Mouse (Mus musculus): Measurements from ENCODE around the gene Pald1.
A peak's percentile ranks its signal among the peaks of the same experiment; 100 is the strongest.

Gene Pald1

DNA sequence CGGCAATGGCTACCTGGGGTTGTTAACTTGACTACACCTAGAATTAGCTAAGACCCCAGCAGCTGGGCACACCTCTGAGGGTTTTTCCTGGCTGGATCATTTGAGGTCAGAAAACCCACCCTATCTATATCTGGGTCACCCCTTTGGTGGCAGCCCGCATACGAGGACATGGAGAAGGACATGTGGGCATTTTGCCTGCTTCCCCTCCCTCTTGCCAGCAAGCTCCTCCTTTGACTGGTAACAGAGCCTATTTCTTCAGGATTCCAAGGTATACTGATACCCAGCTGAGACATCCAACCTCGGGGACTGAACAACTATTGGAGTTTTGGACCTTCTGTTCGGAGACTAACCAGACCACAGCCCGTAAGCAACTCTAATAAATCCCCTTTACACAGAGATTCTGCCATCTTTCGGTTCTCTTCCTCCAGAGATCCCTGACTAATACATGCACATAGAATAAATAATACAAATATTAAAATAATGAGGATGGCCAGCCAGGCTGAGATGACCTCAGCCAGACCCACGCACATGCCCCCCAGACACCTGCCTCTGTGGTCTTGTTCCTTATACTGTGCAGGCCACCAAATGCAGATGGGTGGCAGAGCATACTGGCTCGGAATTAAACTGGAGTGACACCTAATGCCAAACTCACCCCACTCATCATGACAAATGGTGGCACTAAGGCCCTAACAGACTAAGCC, 11.3 kb downstream of the Pald1 start:
- no peak for DNase-seq (ENCODE audit: low read depth in 2 of 2, low spot score in 2 of 2)

- DNase-seq (ENCODE audit: low read depth in 2 of 2, low spot score in 2 of 2): no peak
Measured at GRCm38 (mm10) chr10:61370273-61370979, 12.9 kb downstream of the Pald1 start.

GRCm38 (mm10) chr10:61369755-61370154, 13.6 kb downstream of the Pald1 start:
- DNase-seq (ENCODE audit: low read depth in 2 of 2, low spot score in 2 of 2): no peak

GRCm38 (mm10) chr10:61365902-61366301, 17.4 kb downstream of the Pald1 start:
- no peak for DNase-seq (ENCODE audit: low read depth in 2 of 2, low spot score in 2 of 2)

DNA sequence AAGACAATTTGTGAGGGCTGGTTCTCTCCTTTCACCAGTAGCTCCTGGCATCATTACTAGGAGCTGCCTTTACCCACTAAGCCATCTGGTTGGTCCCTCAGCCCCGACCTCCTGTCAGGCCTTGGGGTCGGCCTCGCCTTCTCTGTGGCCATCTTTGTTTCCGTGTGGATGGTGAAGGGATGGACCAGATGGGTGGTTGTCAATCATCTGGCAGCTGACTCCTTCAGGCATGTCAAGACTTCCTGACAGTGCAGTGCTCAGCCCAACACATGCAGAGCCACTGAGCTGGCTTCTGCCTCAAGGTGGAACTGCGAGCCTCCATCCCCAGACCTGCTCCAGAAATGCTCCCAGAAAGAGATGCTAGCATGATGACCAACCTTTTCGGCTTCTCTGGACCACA, 18.9 kb downstream of the Pald1 start:
- DNase-seq (ENCODE audit: low read depth in 2 of 2, low spot score in 2 of 2): no peak

DNA sequence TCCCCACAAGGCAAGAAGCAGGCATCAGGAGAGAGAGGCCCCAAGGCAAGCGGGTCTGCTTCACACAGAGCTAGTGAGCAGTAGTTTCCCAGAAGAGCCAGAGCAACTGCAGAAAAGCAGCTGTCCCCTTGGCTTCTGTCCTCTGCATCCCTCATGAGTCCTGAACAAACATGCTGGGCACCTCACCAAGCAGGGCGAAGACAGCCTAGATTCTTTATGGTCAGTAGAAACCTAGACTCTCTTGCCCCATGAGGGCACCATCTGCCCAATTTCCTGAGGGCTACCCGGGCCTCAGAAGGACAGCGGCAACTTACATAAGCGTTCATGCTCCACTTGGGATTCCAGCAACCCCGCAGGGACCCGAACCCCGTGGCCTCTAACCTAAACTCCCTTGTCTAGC, 20.3 kb downstream of the Pald1 start:
- no peak for DNase-seq (ENCODE audit: low read depth in 2 of 2, low spot score in 2 of 2)

- DNase-seq (ENCODE audit: low read depth in 2 of 2, low spot score in 2 of 2): no peak
Measured at GRCm38 (mm10) chr10:61362483-61362882, 20.8 kb downstream of the Pald1 start.

DNA sequence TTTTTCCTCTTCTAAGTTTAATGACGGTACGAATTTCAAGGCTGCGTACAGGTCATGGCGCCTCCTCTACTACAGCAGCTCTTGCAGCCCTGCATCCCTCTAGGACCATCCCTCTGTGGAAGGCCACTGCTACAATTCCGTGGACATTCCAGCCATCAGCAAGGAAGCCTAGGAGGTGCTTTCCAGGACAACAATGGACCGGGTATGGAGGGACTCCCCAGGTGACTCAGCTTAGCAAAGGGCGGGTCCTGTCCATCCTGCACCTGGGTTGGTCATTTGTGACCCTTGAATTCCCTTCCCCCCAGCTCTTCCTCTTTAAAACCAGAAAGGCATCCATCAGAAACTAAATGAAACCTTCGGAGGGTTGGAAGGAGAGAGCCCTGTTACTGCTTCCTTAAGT, 22.7 kb downstream of the Pald1 start:
- DNase-seq (ENCODE audit: low read depth in 2 of 2, low spot score in 2 of 2): no peak

DNA sequence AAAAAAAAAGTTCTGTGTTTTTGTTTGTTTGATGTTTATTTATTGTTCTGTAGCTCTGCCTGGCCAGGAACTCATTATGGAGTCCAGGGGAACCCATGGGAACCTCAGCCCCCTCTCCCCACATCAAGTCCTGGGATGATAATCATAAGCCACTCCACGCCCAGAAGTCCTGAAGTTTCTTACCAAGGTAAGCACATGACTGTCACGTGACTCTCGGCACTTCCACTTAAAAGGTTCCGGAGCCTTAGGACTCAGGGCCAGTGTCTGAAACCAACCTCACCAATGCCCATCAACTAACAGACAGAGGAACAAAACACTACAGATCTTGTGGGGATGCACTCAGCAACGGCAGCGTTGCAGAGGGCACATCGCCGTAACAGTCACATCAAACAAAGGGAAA, 23.9 kb downstream of the Pald1 start:
- DNase-seq (ENCODE audit: low read depth in 2 of 2, low spot score in 2 of 2): no peak

- DNase-seq (ENCODE audit: low read depth in 2 of 2, low spot score in 2 of 2): no peak
Measured at GRCm38 (mm10) chr10:61357658-61358057, 25.7 kb downstream of the Pald1 start.

DNA sequence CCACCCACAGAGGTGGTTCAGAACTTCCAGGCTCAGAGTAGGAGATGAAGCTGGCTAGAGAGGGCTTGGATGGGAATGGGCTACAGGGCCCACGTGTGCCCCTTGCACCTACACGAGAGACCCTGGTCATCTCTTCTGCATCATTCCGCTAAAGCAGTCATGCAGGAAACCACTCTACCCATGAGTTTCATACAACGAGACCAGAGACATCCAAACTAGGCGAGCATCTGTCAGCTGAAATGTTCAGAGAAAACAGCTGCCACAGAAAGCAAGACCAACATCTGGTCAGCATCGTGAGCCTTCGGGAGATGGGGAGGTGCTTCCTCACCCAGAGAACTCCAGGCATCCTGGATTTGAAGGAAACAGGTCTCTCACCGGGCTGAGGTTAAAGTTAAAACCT, 26.8 kb downstream of the Pald1 start:
- no peak for DNase-seq (ENCODE audit: low read depth in 2 of 2, low spot score in 2 of 2)

DNA sequence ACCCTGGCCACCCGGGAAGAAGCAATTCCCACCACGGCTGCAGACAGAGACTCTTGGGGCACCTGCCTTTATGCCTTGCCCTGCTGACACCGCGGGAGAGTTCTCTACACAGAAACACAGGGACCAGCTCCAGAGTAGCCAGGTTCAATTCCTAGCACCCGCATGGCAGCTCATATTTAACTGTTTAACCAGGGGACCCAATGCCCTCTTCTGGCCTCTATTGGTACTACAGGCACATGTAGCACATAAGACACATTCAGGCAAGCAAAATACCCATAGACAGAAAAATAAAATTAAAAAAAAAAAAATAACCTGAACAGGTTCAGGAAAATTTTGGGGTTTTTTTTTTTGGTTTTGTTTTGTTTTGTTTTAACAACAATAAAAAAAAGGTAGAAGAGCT, 27.2 kb downstream of the Pald1 start:
- no peak for DNase-seq (ENCODE audit: low read depth in 2 of 2, low spot score in 2 of 2)

DNA sequence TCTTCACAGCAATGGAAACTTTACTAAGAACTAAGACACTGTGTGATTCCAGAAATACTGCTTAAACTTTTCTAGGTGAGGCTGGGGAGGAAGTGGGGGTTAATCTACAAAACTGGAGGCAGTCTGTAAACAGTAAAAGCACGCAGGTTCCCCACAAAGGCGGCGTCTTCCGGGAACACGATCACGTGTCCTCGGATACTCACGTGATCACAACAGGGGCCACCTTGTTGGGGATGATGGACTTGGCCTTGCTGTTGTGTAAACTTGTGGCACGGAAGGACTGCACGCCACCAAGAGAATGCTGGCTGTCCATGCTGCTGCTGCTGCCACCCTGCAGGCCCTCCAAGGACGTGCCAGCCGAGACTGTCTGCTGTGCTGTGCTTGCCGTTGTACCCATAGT, 27.7 kb downstream of the Pald1 start:
- no peak for DNase-seq (ENCODE audit: low read depth in 2 of 2, low spot score in 2 of 2)

GRCm38 (mm10) chr10:61351216-61351615, 32.1 kb downstream of the Pald1 start:
- no peak for DNase-seq (ENCODE audit: low read depth in 2 of 2, low spot score in 2 of 2)

DNA sequence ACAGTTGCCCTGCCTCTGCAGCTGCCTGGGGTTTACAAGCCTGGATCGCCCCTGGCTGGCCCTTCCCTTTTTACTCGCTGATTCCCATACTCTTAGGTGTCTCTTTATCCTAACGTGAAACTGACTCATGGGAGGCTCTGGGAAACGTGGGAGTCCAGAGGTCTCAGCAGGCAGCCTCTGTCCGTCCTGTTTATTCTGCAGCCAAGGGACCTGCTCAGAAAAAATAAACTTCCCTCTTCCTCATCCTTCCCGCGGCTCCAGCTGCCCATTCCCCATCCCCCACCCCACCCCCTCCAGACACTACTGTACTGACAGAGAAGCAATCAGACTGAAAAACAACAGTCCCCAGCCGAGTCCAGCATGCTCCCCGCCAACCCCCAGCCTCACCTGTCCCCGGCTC, 37.0 kb downstream of the Pald1 start:
- DNase-seq (ENCODE audit: low read depth in 2 of 2, low spot score in 2 of 2): no peak

DNA sequence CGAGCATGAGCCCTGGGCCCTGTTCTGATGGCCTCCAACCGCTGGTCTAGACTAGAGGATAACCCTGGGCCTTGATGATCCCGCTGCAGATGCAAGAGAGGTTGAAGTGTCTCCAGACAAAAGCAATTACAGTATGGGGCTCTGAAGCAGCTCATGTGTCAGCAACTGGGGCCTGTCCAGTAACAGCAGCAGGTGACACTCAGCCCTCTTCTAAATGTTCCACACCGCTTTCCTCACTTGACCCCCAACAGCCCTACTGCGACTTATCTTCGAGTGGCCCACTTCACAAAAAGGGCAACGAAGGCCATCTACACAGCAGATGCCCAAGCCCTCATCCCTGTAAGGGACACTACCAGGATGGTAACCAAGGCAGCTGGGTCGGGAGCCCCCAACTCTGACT, 38.2 kb downstream of the Pald1 start:
- no peak for DNase-seq (ENCODE audit: low read depth in 2 of 2, low spot score in 2 of 2)

DNA sequence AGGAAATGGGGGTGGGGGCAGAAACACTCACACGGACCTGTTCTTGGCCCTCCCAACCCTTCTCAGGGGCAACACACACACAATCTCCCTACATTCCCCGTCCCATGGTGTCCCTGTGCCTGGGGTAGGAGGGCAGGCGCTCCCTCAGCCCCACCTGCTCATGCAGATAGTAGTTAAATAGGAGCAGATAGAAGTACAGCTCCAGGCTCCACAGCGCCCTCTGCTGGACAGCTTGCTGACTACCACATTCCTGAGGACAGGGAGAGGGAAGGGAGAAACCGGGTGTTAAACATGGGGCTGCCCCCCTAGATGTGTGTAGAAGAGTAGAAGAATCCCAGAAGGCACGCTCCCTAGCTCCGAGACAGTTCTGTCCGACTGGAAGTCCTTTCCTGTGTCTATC, 39.4 kb downstream of the Pald1 start:
- peak; percentile 54 to 62 for DNase-seq (ENCODE audit: low read depth in 2 of 2, low spot score in 2 of 2)

DNA sequence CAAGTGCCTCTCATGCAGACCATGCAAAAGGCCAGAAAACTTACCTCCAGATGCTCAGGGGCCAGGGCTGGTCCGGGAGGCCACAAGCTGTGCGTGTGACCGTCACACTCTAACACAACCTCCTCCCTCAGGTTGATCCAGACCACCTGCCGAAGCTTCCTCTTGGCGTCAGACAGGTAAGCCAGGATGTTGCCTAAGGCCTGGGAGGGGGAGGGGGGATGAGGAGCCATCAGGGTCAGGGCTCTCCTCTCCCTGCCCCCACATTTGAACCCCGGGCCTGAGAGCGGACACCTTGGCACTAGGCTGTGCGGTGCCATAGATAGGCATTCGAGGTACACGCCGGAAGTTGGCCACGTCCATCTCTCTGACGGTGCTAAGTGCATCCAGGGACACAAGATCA, 40.6 kb downstream of the Pald1 start:
- DNase-seq (ENCODE audit: low read depth in 2 of 2, low spot score in 2 of 2): no peak

- DNase-seq (ENCODE audit: low read depth in 2 of 2, low spot score in 2 of 2): peak; percentile 56 to 60
Measured at GRCm38 (mm10) chr10:61341557-61341956, 41.8 kb downstream of the Pald1 start.

- DNase-seq (ENCODE audit: low read depth in 2 of 2, low spot score in 2 of 2): no peak
Measured at GRCm38 (mm10) chr10:61341045-61341444, 42.3 kb downstream of the Pald1 start.

DNA sequence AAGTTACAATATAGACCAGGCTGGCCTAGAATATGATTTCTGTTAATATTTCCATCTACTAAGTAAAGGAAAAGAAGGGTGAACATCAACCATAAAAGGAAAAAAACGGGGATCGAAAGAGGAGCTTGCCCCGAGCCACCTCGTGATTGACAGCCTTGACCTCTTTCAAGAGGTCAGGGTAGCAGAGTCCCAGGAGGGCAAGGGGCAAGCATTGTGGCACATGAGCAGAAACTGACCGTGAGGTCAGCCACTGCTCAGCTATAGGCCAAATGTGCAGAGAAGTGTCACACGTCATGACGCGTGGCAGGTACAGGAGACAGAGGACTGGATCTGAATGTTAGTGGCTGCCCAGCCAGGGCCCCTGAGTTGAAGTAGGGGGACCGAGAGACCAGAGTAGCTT, 43.1 kb downstream of the Pald1 start:
- no peak for DNase-seq (ENCODE audit: low read depth in 2 of 2, low spot score in 2 of 2)

DNA sequence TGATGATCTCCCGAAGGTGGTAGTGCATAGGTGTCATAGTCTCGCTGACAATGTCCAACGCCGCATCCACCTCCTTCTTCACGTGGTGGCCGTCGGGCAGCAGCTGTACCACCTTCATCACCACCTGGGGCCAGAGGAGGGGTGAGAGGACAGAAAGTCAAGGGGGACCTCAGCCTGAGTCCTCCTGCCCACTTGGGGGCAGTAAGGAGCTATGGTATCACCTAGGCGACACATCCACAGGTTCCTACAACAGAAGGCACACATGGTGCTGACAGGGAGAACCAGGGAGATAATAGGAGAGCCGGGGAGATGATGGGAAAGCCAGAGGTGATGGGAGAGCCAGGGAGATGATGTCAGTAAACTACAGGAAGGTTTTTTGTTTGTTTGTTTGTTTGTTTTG, 44.1 kb downstream of the Pald1 start:
- no peak for DNase-seq (ENCODE audit: low read depth in 2 of 2, low spot score in 2 of 2)

DNA sequence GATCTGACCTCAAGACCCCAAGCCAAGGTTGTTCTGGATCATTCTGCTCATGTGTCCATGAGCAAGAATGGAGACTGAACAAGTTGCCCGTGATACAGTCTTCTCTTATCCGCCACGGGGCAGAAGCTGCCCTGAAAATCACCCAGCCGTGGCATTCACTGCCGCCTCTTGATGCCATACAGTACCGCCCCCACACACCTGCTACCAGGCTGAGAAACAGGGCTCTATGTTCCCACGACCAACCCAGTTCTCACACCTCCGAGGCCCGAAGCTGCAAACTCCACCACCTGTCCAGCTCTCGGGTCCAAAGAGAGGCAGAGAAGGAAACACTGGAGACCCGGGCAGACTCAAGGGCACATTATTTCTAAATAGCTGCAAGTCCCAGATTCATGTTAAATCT, 45.7 kb downstream of the Pald1 start:
- no peak for DNase-seq (ENCODE audit: low read depth in 2 of 2, low spot score in 2 of 2)
